Mouse (Mus musculus) hindlimb bud, embryonic 11.5 days (tissue): ENCODE data around the gene Hspa12b.
"Not testable (repeated sequence)": the region's sequence is repeated elsewhere in the genome, so short reads cannot be mapped to it uniquely, and the experiment has no call there.

Experiments
- DNase-seq: peaks from one replicate; pipeline ENCODE4 v3.0.0-alpha.2; 2012; ENCODE audit warnings: low read depth, low spot score; ENCODE audit errors: extremely low spot score

The Hspa12b gene

GRCm38 (mm10) chr2:131127161-131127730, at the start of gene Hspa12b:
Gene Hspa12b, plus strand, starts transcription at chr2:131127280.
- peak; percentile 22 for DNase-seq

GRCm38 (mm10) chr2:131080507-131080906, 46.6 kb upstream of the Hspa12b start:
- no peak for DNase-seq

- DNase-seq = no peak
Measured at GRCm38 (mm10) chr2:131084206-131084605, 42.9 kb upstream of the Hspa12b start.

GRCm38 (mm10) chr2:131086667-131087390, 40.3 kb upstream of the Hspa12b start, which contains the start of gene Siglec1:
Gene Siglec1, minus strand, starts transcription at chr2:131086765.
- DNase-seq = no peak

- DNase-seq = no peak
Measured at GRCm38 (mm10) chr2:131088581-131088980, 38.5 kb upstream of the Hspa12b start.

GRCm38 (mm10) chr2:131089634-131090033, 37.4 kb upstream of the Hspa12b start:
- no peak for DNase-seq

- DNase-seq = no peak
Measured at GRCm38 (mm10) chr2:131090852-131091251, 36.2 kb upstream of the Hspa12b start.

GRCm38 (mm10) chr2:131093577-131093976, 33.5 kb upstream of the Hspa12b start:
- no peak for DNase-seq

GRCm38 (mm10) chr2:131094823-131095222, 32.3 kb upstream of the Hspa12b start:
- DNase-seq = peak; percentile 46

GRCm38 (mm10) chr2:131096101-131096795, 30.8 kb upstream of the Hspa12b start:
- peak; percentile 20 for DNase-seq

- no peak for DNase-seq
Measured at GRCm38 (mm10) chr2:131097087-131097486, 30.0 kb upstream of the Hspa12b start.

- no peak for DNase-seq
Measured at GRCm38 (mm10) chr2:131101530-131101929, 25.6 kb upstream of the Hspa12b start.

GRCm38 (mm10) chr2:131104021-131104420, 23.1 kb upstream of the Hspa12b start:
- DNase-seq = no peak

GRCm38 (mm10) chr2:131105061-131105460, 22.0 kb upstream of the Hspa12b start:
- DNase-seq = not testable (repeated sequence)

- no peak for DNase-seq
Measured at GRCm38 (mm10) chr2:131105989-131106388, 21.1 kb upstream of the Hspa12b start.

GRCm38 (mm10) chr2:131118968-131119574, 8.0 kb upstream of the Hspa12b start:
- DNase-seq = no peak

- DNase-seq = no peak
Measured at GRCm38 (mm10) chr2:131124166-131124565, 2.9 kb upstream of the Hspa12b start.

GRCm38 (mm10) chr2:131125157-131125963, 1.7 kb upstream of the Hspa12b start:
- no peak for DNase-seq

- no peak for DNase-seq
Measured at GRCm38 (mm10) chr2:131125964-131126815, 890 bp upstream of the Hspa12b start.

- no peak for DNase-seq
Measured at GRCm38 (mm10) chr2:131128211-131128610, 1.1 kb downstream of the Hspa12b start.
